Mouse (Mus musculus) CH12.LX (cell line): ENCODE results near the gene Samd4b. TPM values are rescaled to one million over a fixed set of nuclear protein-coding genes. Genes with fewer than 3 reads are reported as not detected.
"Not testable (repeated sequence)": the region's sequence is repeated elsewhere in the genome, so short reads cannot be mapped to it uniquely, and the experiment has no call there.

Experiments
- DNase-seq: peaks from one replicate; pipeline ENCODE4 v3.0.0-alpha.2; 2013; ENCODE audit errors: extremely low read depth
- H3K27ac ChIP-seq: 2 replicates; pipeline ENCODE4 v1.5.1; 2012; ENCODE audit warnings: low read depth, mild to moderate bottlenecking, control low read depth, moderate library complexity; ENCODE audit not compliant: insufficient read depth
- H3K27me3 ChIP-seq: replicated peaks from 2 replicates; pipeline ENCODE3; 2012; ENCODE audit warnings: inconsistent platforms
- H3K36me3 ChIP-seq, 2 experiments: replicated peaks in 1 of 2; 2 replicates each; pipeline versions ENCODE3 to v1.6.1; 2012; ENCODE audit warnings: inconsistent platforms in 1 of 2, low read length in 1 of 2, mild to moderate bottlenecking in 1 of 2, mixed read lengths in 1 of 2, moderate library complexity in 1 of 2; ENCODE audit not compliant: control insufficient read depth in 1 of 2, insufficient read depth in 1 of 2
- H3K4me1 ChIP-seq, 2 experiments: 2 replicates each; pipeline ENCODE4 v1.6.1; 2012; ENCODE audit warnings: inconsistent platforms in 1 of 2, moderate library complexity in 1 of 2; ENCODE audit not compliant: insufficient read depth in 2 of 2, control insufficient read depth in 1 of 2
- H3K4me2 ChIP-seq: 2 replicates; pipeline ENCODE4 v1.6.1; 2012; ENCODE audit warnings: low read depth, mild to moderate bottlenecking, control low read depth; ENCODE audit not compliant: poor library complexity, insufficient read depth, severe bottlenecking
- H3K4me3 ChIP-seq, 3 experiments: fragments of 150-350 bp in 1 of 3; sonication (generic) in 1 of 3; replicated peaks in 1 of 3; 2 replicates each; pipeline versions ENCODE3 to v1.5.1; 2011 to 2012; ENCODE audit warnings: low read depth in 2 of 3, low read length in 2 of 3, mild to moderate bottlenecking in 2 of 3, moderate library complexity in 2 of 3, control low read depth in 1 of 3, improper control_type of control experiment in 1 of 3, inconsistent platforms in 1 of 3, mixed read lengths in 1 of 3; ENCODE audit not compliant: poor library complexity in 1 of 3
- H3K79me2 ChIP-seq: replicated peaks from 2 replicates; pipeline ENCODE4 v1.6.1; 2012; ENCODE audit warnings: mild to moderate bottlenecking, moderate library complexity; ENCODE audit not compliant: control insufficient read depth, poor library complexity, insufficient read depth, severe bottlenecking; ENCODE audit errors: extremely low read depth
- H3K9ac ChIP-seq: 2 replicates; pipeline ENCODE4 v1.6.1; 2012; ENCODE audit warnings: low read depth, mild to moderate bottlenecking, control low read depth, moderate library complexity; ENCODE audit not compliant: insufficient read depth
- H3K9me3 ChIP-seq: replicated peaks from 2 replicates; pipeline ENCODE3; 2012; ENCODE audit warnings: low read length, inconsistent platforms, mixed read lengths
- BHLHE40 ChIP-seq: IDR thresholded peaks from 2 replicates; pipeline ENCODE4 v1.6.1; 2011; ENCODE audit warnings: mild to moderate bottlenecking, low read depth, low read length, improper control_type of control experiment
- CTCF ChIP-seq, 2 experiments: IDR thresholded peaks in 1 of 2; conservative IDR thresholded peaks in 1 of 2; 2 replicates each; pipeline ENCODE4 v1.5.1; 2011 to 2012; ENCODE audit warnings: low read depth in 2 of 2, low read length in 2 of 2, improper control_type of control experiment in 1 of 2, inconsistent platforms in 1 of 2, mild to moderate bottlenecking in 1 of 2, moderate library complexity in 1 of 2
- E2F4 ChIP-seq: IDR thresholded peaks from 2 replicates; pipeline ENCODE4 v1.6.1; 2011; ENCODE audit warnings: low read depth, low read length, improper control_type of control experiment; ENCODE audit not compliant: insufficient replicate concordance
- ELF1 ChIP-seq: IDR thresholded peaks from 2 replicates; pipeline ENCODE4 v1.6.1; 2014; ENCODE audit warnings: low read depth, mild to moderate bottlenecking, inconsistent platforms, low read length, improper control_type of control experiment
- JUND ChIP-seq: conservative IDR thresholded peaks from 2 replicates; pipeline ENCODE4 v1.6.1; 2011; ENCODE audit warnings: low read depth, low read length, improper control_type of control experiment
- MAZ ChIP-seq: IDR thresholded peaks from 2 replicates; pipeline ENCODE4 v1.6.1; 2012; ENCODE audit warnings: low read depth, mild to moderate bottlenecking, inconsistent platforms, low read length, improper control_type of control experiment, moderate library complexity
- POLR2A ChIP-seq: IDR thresholded peaks from 2 replicates; pipeline ENCODE4 v1.6.1; 2011; ENCODE audit warnings: low read depth, mild to moderate bottlenecking, improper control_type of control experiment, low read length
- RAD21 ChIP-seq: IDR thresholded peaks from 2 replicates; pipeline ENCODE4 v1.6.1; 2011; ENCODE audit warnings: low read depth, mild to moderate bottlenecking, low read length, improper control_type of control experiment, moderate library complexity
- SMC3 ChIP-seq: IDR thresholded peaks from 2 replicates; pipeline ENCODE4 v1.6.1; 2011; ENCODE audit warnings: low read depth, low read length, improper control_type of control experiment
- TCF12 ChIP-seq: IDR thresholded peaks from 2 replicates; pipeline ENCODE4 v1.6.1; 2014; ENCODE audit warnings: low read depth, mild to moderate bottlenecking, inconsistent platforms, low read length, improper control_type of control experiment
- ZC3H11A ChIP-seq: IDR thresholded peaks from 2 replicates; pipeline ENCODE4 v1.6.1; 2012; ENCODE audit warnings: low read depth, mild to moderate bottlenecking, inconsistent platforms, low read length, improper control_type of control experiment
- ZMIZ1 ChIP-seq: IDR thresholded peaks from 2 replicates; pipeline ENCODE4 v1.6.1; 2012; ENCODE audit warnings: low read depth, mild to moderate bottlenecking, inconsistent platforms, low read length, improper control_type of control experiment
- ZNF384 ChIP-seq: IDR thresholded peaks from 2 replicates; pipeline ENCODE4 v1.6.1; 2012; ENCODE audit warnings: low read depth, low read length, improper control_type of control experiment, inconsistent platforms
- dilution Hi-C: fragments of 300-500 bp; cut with MboI; formaldehyde crosslinking; loops from 2 replicates; pipeline ENCODE4 v1.14.3; 2020; ENCODE audit warnings: low sequenced_read_pairs; ENCODE audit not compliant: extremely low pct_unique_long_range_greater_than_20kb, extremely low pct_ligation_motif_present
- in situ Hi-C: fragments of 300-500 bp; cut with MboI; formaldehyde crosslinking; loops from 3 replicates; pipeline ENCODE4 v1.14.3; 2019; ENCODE audit warnings: low sequenced_read_pairs, low pct_ligation_motif_present, low pct_unique_long_range_greater_than_20kb, mixed read lengths
- polyA plus RNA-seq: library from polyadenylated mRNA; unstranded; fragments of >175 nt; gene quantifications from 2 replicates; pipeline ENCODE4 v1.2.1, GENCODE M21; 2012; ENCODE audit warnings: low read depth; ENCODE audit not compliant: insufficient read length
- total RNA-seq, 2 experiments: library from RNA; depleted of rRNA; stranded (reverse); fragments of 300-350 nt in 1 of 2; fragments of >200 nt in 1 of 2; gene quantifications; 2 replicates each; pipeline ENCODE4 v1.2.3; 2012 to 2014

Gene Samd4b
- total and polyA plus RNA-seq, 3 experiments: 3.7 to 24.6 (median 10.0) TPM

GRCm38 (mm10) chr7:28603788-28604187 lies 5.8 kb upstream of the Samd4b start:
- DNase-seq: not testable (repeated sequence)

GRCm38 (mm10) chr7:28603136-28603535 lies 5.2 kb upstream of the Samd4b start:
- Histone ChIP-seq H3K4me1 (peaks cover 2 to 22% of the 10 kb centered on the region in 2 experiments; a peak in 3 of 4 replicates), H3K9ac (no peak overlapping the region), H3K27me3 (no peaks in the 10 kb centered on the region), H3K27ac (no peak overlapping the region), H3K4me3 (no peak overlapping the region), H3K79me2 (no peaks in the 10 kb centered on the region), H3K4me2 (no peak overlapping the region), H3K36me3 (no peaks in the 10 kb centered on the region), H3K9me3 (no peaks in the 10 kb centered on the region)
- DNase-seq: no peak
- TF ChIP-seq CTCF (conservative IDR thresholded peaks at IDR 0.05 in 1 of 2, IDR thresholded peaks at IDR 0.05 in 1 of 2; ENCODE audit: low read depth in 2 of 2, low read length in 2 of 2) (no peak), JUND (no peak), BHLHE40 (no peak), ELF1 (no peak)
- dilution Hi-C loops (no loop called here), in situ Hi-C loops (no loop called here)

More at GRCm38 (mm10) chr7:28603788-28604187, 5.8 kb upstream of the Samd4b start:
- in situ Hi-C loops, H3K27ac ChIP-seq, H3K9me3 ChIP-seq, H3K9ac ChIP-seq, dilution Hi-C loops, H3K27me3 ChIP-seq, H3K79me2 ChIP-seq, H3K36me3 ChIP-seq, H3K4me3 ChIP-seq, H3K4me2 ChIP-seq: not testable (repeated sequence)
- TF ChIP-seq RAD21 (peak; percentile 29), SMC3 (peak; percentile 51), CTCF (conservative IDR thresholded peaks at IDR 0.05 in 1 of 2, IDR thresholded peaks at IDR 0.05 in 1 of 2; ENCODE audit: low read depth in 2 of 2, low read length in 2 of 2) (peak in 1 of 2 experiments; percentile 57; a peak in 2 of 4 replicates), ZNF384 (peak; percentile 35; the same call in 1 of the 2 replicates)
- H3K4me1 ChIP-seq: peaks cover 2 to 20% of the 10 kb centered on the region in 2 experiments; a peak in 3 of 4 replicates

- no peak overlapping the region for H3K4me3 ChIP-seq
- DNase-seq: peak; percentile 59
Measured at GRCm38 (mm10) chr7:28601668-28602067, 3.7 kb upstream of the Samd4b start.

More at GRCm38 (mm10) chr7:28601668-28602067, 3.7 kb upstream of the Samd4b start:
- dilution Hi-C loops (no loop called here), in situ Hi-C loops (no loop called here)
- H3K79me2 ChIP-seq: peaks cover 8% of the 10 kb centered on the region
- H3K27me3 ChIP-seq: no peaks in the 10 kb centered on the region
- no peaks in the 10 kb centered on the region for H3K9me3 ChIP-seq
- peaks cover 6 to 30% of the 10 kb centered on the region in 2 experiments for H3K4me1 ChIP-seq
- no peaks in the 10 kb centered on the region for H3K36me3 ChIP-seq
- H3K27ac ChIP-seq: no peak overlapping the region
- no peak overlapping the region; the same call in 1 of the 2 replicates for H3K4me2 ChIP-seq
- TF ChIP-seq RAD21: peak; percentile 77
- TF ChIP-seq ZC3H11A: peak; percentile 43
- TF ChIP-seq SMC3: peak; percentile 72
- no peak for TF ChIP-seq POLR2A
- TF ChIP-seq MAZ: peak; percentile 73; the same call in 1 of the 2 replicates
- no peak for TF ChIP-seq TCF12
- no peak for TF ChIP-seq ZMIZ1
- peak; percentile 56 to 86 for TF ChIP-seq CTCF (conservative IDR thresholded peaks at IDR 0.05 in 1 of 2, IDR thresholded peaks at IDR 0.05 in 1 of 2; ENCODE audit: low read depth in 2 of 2, low read length in 2 of 2)
- TF ChIP-seq E2F4: no peak
- H3K9ac ChIP-seq: no peak overlapping the region
